Mouse (Mus musculus) C2C12 (cell line): ENCODE results near the gene Chrdl2.

Experiments
- CTCF ChIP-seq: IDR thresholded peaks from one replicate; pipeline ENCODE4 v1.5.1; 2011; ENCODE audit not compliant: control insufficient read depth, insufficient read depth, insufficient read length
- MAX ChIP-seq: IDR thresholded peaks from one replicate; pipeline ENCODE4 v1.6.1; 2011; ENCODE audit warnings: mild to moderate bottlenecking, control low read depth
- MYOD1 ChIP-seq: IDR thresholded peaks from one replicate; pipeline ENCODE4 v1.6.1; 2011; ENCODE audit warnings: low read depth; ENCODE audit not compliant: control insufficient read depth, insufficient read length
- MYOG ChIP-seq: IDR thresholded peaks from one replicate; pipeline ENCODE4 v1.6.1; 2011; ENCODE audit not compliant: control insufficient read depth, insufficient read length; ENCODE audit errors: extremely low read depth
- USF1 ChIP-seq: IDR thresholded peaks from one replicate; pipeline ENCODE4 v1.6.1; 2011; ENCODE audit warnings: low read depth, mild to moderate bottlenecking, control low read depth, moderate library complexity

DNA sequence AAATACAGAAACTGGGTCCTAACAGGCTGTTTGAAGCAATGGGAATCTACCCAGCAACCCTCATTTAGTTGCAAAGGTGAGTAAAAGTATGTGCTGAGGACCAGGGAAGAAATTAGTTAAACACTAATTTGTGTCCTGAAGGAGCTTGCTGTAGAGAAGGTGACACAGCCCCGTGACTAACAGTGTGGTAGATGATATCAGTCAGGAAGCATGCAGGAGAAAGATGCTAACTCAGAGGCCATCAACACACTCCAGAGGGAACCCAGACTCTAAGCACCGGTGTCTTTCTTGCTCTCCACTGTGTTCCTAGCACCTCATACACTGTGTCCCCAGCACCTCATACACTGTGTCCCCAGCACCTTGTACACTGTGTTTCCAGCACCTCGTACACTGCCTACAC is 7.3 kb upstream of the Chrdl2 start:
- TF ChIP-seq MAX (no peak), USF1 (no peak), CTCF (no peak), MYOD1 (no peak), MYOG (no peak)
